In the genomic region with DNA sequence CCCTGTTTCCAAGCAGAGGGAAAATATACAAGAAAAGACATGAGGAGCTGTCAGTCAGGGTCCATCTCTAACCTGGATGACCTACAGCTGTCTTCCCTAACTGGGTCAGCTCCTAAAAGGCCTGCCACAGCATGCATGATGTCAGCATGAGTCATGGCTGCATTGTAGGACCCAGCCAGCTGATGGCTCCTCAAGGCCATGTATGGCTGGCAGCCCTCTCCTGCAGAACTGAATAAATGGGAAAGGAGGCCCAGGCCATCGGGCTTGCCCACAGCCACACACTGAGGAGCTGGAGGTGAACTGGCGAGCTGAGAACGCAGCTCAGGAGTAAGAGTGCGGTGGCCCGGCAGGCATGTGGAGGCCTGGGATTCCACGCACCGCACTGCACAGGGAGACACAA, we compare ENCODE assay signal across 9 mouse cellular contexts. TPM values are rescaled to one million over a fixed set of nuclear protein-coding genes. Genes with fewer than 3 reads are reported as not detected.
DNase-seq lines count a peak whose midpoint lies in the region; ATAC-seq and TF ChIP-seq lines count a peak whose summit lies in the region.
"Had no signal": no experiment of that assay in that cellular context is flagged by ENCODE, and none has a peak within 500 bp of the region (broad histone marks: within the 10 kb centered on the region; RNA-seq: fewer than 3 reads in every experiment).

No protein-coding gene starts in this region.

- peaks cover 45% of the 10 kb centered on the region for H3K36me3 ChIP-seq in heart, embryonic 12.5 days
- peaks cover 63% of the 10 kb centered on the region for H3K36me3 ChIP-seq in heart, embryonic 10.5 days
- H3K36me3 ChIP-seq in heart, embryonic 14.5 days (ENCODE audit: control insufficient read depth, insufficient read depth, low read length) = peaks cover 40% of the 10 kb centered on the region

- H3K4me2 ChIP-seq in heart, embryonic 12.5 days = no peak overlapping the region
- H3K4me2 ChIP-seq in heart, embryonic 14.5 days (ENCODE audit: low read length) = no peak overlapping the region

- no peaks in the 10 kb centered on the region for H3K27me3 ChIP-seq in heart, embryonic 12.5 days (replicated peaks)
- no peaks in the 10 kb centered on the region for H3K27me3 ChIP-seq in heart, embryonic 10.5 days (ENCODE audit: insufficient read depth, poor library complexity, severe bottlenecking)
- H3K27me3 ChIP-seq in heart, embryonic 14.5 days (ENCODE audit: control insufficient read depth, insufficient read depth, low read length) = no peaks in the 10 kb centered on the region

- H3K4me3 ChIP-seq in heart, embryonic 12.5 days = no peak overlapping the region
- no peak overlapping the region for H3K4me3 ChIP-seq in heart, embryonic 10.5 days
- no peak overlapping the region for H3K4me3 ChIP-seq in heart, embryonic 14.5 days (ENCODE audit: control insufficient read depth in 1 of 2, insufficient read depth in 1 of 2, low read depth in 1 of 2, low read length in 2 of 2)
- H3K4me3 ChIP-seq in left cerebral cortex, adult 2 months = no peak overlapping the region

- H3K4me1 ChIP-seq in heart, embryonic 12.5 days (replicated peaks) = peaks cover 23% of the 10 kb centered on the region
- peaks cover 36% of the 10 kb centered on the region for H3K4me1 ChIP-seq in heart, embryonic 10.5 days
- H3K4me1 ChIP-seq in heart, embryonic 14.5 days (ENCODE audit: control insufficient read depth in 2 of 2, insufficient read depth in 2 of 2, low read length in 2 of 2) = peaks cover 0 to 2% of the 10 kb centered on the region in 2 experiments; a peak in 1 of 4 replicates

- no peaks in the 10 kb centered on the region for H3K9me3 ChIP-seq in heart, embryonic 12.5 days (replicated peaks)
- H3K9me3 ChIP-seq in heart, embryonic 10.5 days = no peaks in the 10 kb centered on the region
- H3K9me3 ChIP-seq in heart, embryonic 14.5 days (ENCODE audit: control insufficient read depth, low read length) = no peaks in the 10 kb centered on the region

- 85% methylated on average over 7 of the region's 7 CpGs for WGBS in heart, embryonic 12.5 days
- WGBS in heart, embryonic 10.5 days = 89% methylated on average over 7 of the region's 7 CpGs
- 73% methylated on average over 7 of the region's 7 CpGs for WGBS in heart, embryonic 14.5 days

- intact Hi-C loops in left cerebral cortex, adult 2 months (cut with DNase I) = no loop called here

- ATAC-seq in heart, embryonic 12.5 days (ENCODE audit: insufficient number of reproducible peaks, low FRiP score) = 0 out of 2 replicates have a peak, but pooled peaks have one; percentile 37
- 0 out of 2 replicates have a peak, but pooled peaks have one; percentile 33 for ATAC-seq in heart, embryonic 14.5 days (ENCODE audit: insufficient number of reproducible peaks, insufficient read depth, low FRiP score, low read depth)

- no peak; the same call in 1 of the 2 replicates for TF ChIP-seq CTCF in left cerebral cortex, adult 2 months (IDR thresholded peaks at IDR 0.05)

- no peak for DNase-seq in heart, embryonic 10.5 days (ENCODE audit: low spot score)
- peak; percentile 74 for DNase-seq in 3134 (ENCODE audit: extremely low read depth, insufficient read length, low spot score)
- peak; percentile 74 for DNase-seq in NIH3T3 (ENCODE audit: low read depth)
- no peak for DNase-seq in frontal cortex, postnatal 25 days (ENCODE audit: low spot score in 2 of 2)
- DNase-seq in natural killer cell, adult 2 months (ENCODE audit: low spot score in 2 of 2) = no peak
- DNase-seq in left cerebral cortex, adult 2 months (ENCODE audit: extremely low spot score in 1 of 2, low spot score in 2 of 2) = no peak
- DNase-seq: layer of hippocampus, postnatal 36 days had no signal

- H3K27ac ChIP-seq in heart, embryonic 12.5 days (ENCODE audit: poor library complexity, severe bottlenecking) = no peak overlapping the region
- no peak overlapping the region for H3K27ac ChIP-seq in heart, embryonic 10.5 days
- H3K27ac ChIP-seq in heart, embryonic 14.5 days (replicated peaks in 1 of 2; ENCODE audit: control insufficient read depth in 1 of 2, insufficient read depth in 1 of 2, low read depth in 2 of 2, low read length in 2 of 2) = no peak overlapping the region
- H3K27ac ChIP-seq in left cerebral cortex, adult 2 months = no peak overlapping the region

- no peak overlapping the region for H3K9ac ChIP-seq in heart, embryonic 12.5 days
- H3K9ac ChIP-seq in heart, embryonic 14.5 days (ENCODE audit: low read length) = peak overlapping the region; percentile 38; the same call in 1 of the 2 replicates

RNA-seq across cellular contexts. Expression of gene Dnmt1, which starts 16.3 kb away (rescaled TPM):
- 86.6 and 86.8 TPM in 2 replicates for polyA plus RNA-seq in heart, embryonic 12.5 days (2016; fragmentation: Nextera tagmentation; extraction: Ambion mirVana)
- polyA plus RNA-seq in heart, embryonic 10.5 days (2016; fragmentation: Nextera tagmentation; extraction: Ambion mirVana) = 105 and 110 TPM in 2 replicates
- 35.2 and 39.4 TPM in 2 replicates for polyA plus RNA-seq in heart, embryonic 14.5 days (2014; fragmentation: Nextera tagmentation; extraction: Ambion mirVana)
- total RNA-seq in left cerebral cortex, adult 2 months (2021) = 10 to 100 TPM; 44.5 to 44.6 TPM

RNA-seq across cellular contexts. Expression of gene S1pr2, which starts 33.2 kb away (rescaled TPM):
- 22.5 and 25.9 TPM in 2 replicates for polyA plus RNA-seq in heart, embryonic 12.5 days (2016; fragmentation: Nextera tagmentation; extraction: Ambion mirVana)
- 25.1 and 34.6 TPM in 2 replicates for polyA plus RNA-seq in heart, embryonic 10.5 days (2016; fragmentation: Nextera tagmentation; extraction: Ambion mirVana)
- 20.1 and 21.5 TPM in 2 replicates for polyA plus RNA-seq in heart, embryonic 14.5 days (2014; fragmentation: Nextera tagmentation; extraction: Ambion mirVana)
- total RNA-seq in left cerebral cortex, adult 2 months (2021) = 1 to 10 TPM; 3.2 to 4.4 TPM

RNA-seq across cellular contexts. Expression of gene Eif3g, which starts 45.0 kb away (rescaled TPM):
- 215 and 236 TPM in 2 replicates for polyA plus RNA-seq in heart, embryonic 12.5 days (2016; fragmentation: Nextera tagmentation; extraction: Ambion mirVana)
- 327 and 389 TPM in 2 replicates for polyA plus RNA-seq in heart, embryonic 10.5 days (2016; fragmentation: Nextera tagmentation; extraction: Ambion mirVana)
- polyA plus RNA-seq in heart, embryonic 14.5 days (2014; fragmentation: Nextera tagmentation; extraction: Ambion mirVana) = 188 and 202 TPM in 2 replicates
- total RNA-seq in left cerebral cortex, adult 2 months (2021) = 100 to 1,000 TPM; 118 to 122 TPM

RNA-seq across cellular contexts. Expression of gene Ppan, which starts 55.4 kb away (rescaled TPM):
- 43.5 and 44.3 TPM in 2 replicates for polyA plus RNA-seq in heart, embryonic 12.5 days (2016; fragmentation: Nextera tagmentation; extraction: Ambion mirVana)
- polyA plus RNA-seq in heart, embryonic 10.5 days (2016; fragmentation: Nextera tagmentation; extraction: Ambion mirVana) = 66.0 and 95.8 TPM in 2 replicates
- 28.2 and 30.0 TPM in 2 replicates for polyA plus RNA-seq in heart, embryonic 14.5 days (2014; fragmentation: Nextera tagmentation; extraction: Ambion mirVana)
- 10 to 100 TPM; 25.6 to 26.3 TPM for total RNA-seq in left cerebral cortex, adult 2 months (2021)

RNA-seq across cellular contexts. Expression of gene Mrpl4, which starts 59.1 kb away (rescaled TPM):
- polyA plus RNA-seq in heart, embryonic 12.5 days (2016; fragmentation: Nextera tagmentation; extraction: Ambion mirVana) = 123 and 126 TPM in 2 replicates
- 157 and 162 TPM in 2 replicates for polyA plus RNA-seq in heart, embryonic 10.5 days (2016; fragmentation: Nextera tagmentation; extraction: Ambion mirVana)
- 151 and 160 TPM in 2 replicates for polyA plus RNA-seq in heart, embryonic 14.5 days (2014; fragmentation: Nextera tagmentation; extraction: Ambion mirVana)
- 10 to 100 TPM; 59.2 to 64.2 TPM for total RNA-seq in left cerebral cortex, adult 2 months (2021)

Comparison
In these comparisons a context has a peak if more than half of its experiments do, and no peak if none do; other contexts are left out.
1. DNase-seq: peak in 3134 (single experiment) and NIH3T3 (single experiment); none in heart, embryonic 10.5 days (single experiment), frontal cortex, postnatal 25 days (0 of 2), natural killer cell, adult 2 months (0 of 2) and left cerebral cortex, adult 2 months (0 of 2).